Mouse (Mus musculus) spleen, postnatal 36 days (tissue): Measurements from ENCODE around the gene Rasgrf1.

Experiments
- DNase-seq, 2 experiments: peaks; one replicate each; pipeline ENCODE4 v3.0.0; 2022; ENCODE audit warnings: low spot score in 2 of 2, mixed read lengths in 1 of 2

The Rasgrf1 gene

GRCm38 (mm10) chr9:89970271-89970670 lies 60.6 kb downstream of the Rasgrf1 start:
- no peak for DNase-seq

GRCm38 (mm10) chr9:89970886-89971486 lies 61.3 kb downstream of the Rasgrf1 start:
- DNase-seq: no peak

- no peak for DNase-seq
Observed at GRCm38 (mm10) chr9:89972321-89972720, 62.6 kb downstream of the Rasgrf1 start.

DNA sequence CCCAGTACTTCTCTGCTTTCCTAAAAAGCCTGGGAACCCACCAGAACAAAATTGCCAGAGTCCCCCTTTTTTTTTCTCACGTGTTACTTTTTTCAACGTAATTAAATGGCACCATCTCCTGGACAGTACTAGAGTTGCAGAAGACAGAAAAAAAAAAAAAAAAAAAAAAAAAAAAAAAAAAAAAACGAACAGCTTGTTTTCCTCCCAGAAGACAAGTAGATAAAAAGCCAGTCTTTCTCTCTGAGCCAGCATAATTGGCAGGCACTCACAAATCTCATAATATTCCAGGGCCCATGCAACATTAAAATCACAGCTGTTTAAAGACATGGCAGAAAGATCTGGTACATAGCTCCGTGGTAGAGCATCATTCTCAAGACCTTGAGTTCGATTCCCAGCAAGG lies 64.1 kb downstream of the Rasgrf1 start:
- DNase-seq: no peak

DNA sequence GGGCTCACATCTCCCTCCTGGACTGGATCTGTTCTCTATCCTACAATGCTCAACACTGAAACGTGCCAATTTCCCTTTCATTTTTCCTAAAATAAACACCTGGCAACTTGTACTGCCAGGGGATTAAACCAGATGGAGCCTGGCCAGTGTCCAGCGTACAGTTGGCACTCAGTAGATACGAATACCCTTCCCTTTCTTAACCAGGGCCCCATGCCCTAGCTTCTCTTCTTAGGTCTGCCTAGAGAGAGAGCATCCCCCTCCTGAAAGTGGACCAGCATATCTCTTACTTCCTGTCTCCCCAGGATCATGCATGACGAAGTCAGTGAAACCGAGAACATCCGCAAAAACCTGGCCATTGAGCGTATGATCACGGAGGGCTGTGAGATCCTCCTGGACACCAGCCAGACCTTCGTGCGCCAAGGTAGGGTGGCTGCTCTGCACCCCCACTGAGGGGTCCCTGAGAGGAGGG lies 64.8 kb downstream of the Rasgrf1 start:
- no peak for DNase-seq

GRCm38 (mm10) chr9:89976366-89976940 lies 66.7 kb downstream of the Rasgrf1 start:
- DNase-seq: no peak

- DNase-seq: no peak
Observed at GRCm38 (mm10) chr9:89979248-89979647, 69.5 kb downstream of the Rasgrf1 start.

- DNase-seq: no peak
Observed at GRCm38 (mm10) chr9:89982256-89982655, 72.5 kb downstream of the Rasgrf1 start.

DNA sequence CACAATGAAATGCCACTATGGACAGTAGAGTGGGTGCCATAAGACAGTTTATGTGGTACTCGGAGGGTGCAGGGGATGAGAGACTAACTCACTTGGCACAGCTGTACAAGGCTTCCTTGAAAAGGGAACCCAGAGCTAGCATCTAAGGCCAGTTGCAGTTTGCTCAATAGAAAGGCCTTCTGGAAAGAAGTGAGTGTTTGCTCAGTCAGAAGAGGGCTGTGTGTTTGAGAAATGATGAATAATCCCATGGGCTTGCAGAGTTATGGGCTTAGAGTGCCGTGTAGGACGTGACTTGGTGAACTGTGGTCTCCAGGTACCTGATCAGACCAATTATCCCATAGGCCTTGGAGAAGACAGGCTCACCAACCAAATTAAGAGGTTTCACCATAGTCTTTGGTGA lies 78.3 kb downstream of the Rasgrf1 start:
- DNase-seq: no peak

DNA sequence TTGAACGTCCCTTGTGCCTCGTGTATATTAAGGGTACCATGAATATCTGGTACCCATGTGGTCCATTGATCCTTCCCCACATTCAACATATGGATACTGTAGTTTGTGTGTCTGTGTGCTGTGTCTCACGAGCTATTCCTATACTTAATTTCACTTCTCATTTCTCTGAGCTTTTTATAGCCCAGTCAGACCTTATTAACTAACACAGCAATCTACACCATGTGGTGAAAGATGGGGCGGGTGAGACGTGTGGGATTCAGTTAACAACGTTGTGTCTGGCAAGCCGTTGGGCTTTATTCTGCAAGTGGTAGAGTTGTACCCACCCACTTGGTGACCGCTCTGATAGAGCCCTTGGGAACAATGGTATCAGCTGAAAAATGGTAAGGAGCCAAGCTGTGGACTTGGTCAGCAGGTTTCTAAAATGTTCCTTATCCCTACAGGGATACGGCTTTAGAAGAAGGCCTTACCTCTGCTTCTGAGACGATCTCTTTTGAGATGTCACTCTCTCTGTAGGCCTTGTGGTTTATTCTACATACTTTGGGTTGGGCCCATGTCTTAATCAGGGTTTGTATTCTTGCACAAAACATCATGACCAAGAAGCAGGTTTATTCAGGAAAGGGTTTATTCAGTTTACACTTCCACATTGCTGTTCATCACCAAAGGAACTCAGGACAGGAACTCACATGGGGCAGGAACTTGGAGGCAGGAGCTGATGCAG lies 79.3 kb downstream of the Rasgrf1 start:
- DNase-seq: peak; percentile 31 to 54

DNA sequence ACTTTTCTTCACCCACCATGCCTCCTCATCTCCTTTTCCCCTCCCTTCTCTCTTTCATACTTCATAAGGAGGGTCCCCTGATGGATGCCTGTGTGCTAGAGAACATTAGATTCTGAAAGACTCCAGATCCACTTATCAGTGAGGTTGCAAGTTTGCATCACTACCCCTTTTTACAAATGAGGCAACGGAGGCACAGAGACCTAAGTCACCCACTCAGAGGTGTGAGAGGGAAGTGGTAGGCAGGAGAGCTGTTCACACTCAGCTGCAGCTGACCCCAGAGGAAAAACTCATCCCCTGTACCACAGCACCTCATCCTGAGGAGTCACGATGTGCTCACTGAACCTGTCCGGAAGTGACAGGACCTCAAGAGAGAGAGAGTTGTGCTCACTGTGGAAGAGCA lies 96.7 kb downstream of the Rasgrf1 start:
- no peak for DNase-seq

DNA sequence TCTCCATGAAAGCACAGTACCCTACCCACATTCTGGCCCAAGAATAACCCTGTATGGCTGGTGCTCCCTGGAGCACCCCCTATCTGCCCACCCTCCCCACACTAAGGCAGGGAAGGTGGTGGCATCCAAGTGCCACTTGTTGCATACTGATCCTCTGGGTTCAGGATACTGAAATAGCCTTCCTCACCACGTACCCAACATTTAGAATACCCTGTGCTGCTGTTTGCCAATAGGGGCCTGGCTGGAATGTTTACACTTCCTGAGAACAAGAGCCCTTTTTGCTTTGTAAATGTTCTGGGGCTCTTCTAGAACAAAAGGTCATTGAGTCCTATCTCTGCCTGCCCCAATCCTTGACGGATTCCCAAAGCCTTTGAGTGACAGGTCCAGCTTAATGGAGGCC lies 97.4 kb downstream of the Rasgrf1 start:
- DNase-seq: no peak

DNA sequence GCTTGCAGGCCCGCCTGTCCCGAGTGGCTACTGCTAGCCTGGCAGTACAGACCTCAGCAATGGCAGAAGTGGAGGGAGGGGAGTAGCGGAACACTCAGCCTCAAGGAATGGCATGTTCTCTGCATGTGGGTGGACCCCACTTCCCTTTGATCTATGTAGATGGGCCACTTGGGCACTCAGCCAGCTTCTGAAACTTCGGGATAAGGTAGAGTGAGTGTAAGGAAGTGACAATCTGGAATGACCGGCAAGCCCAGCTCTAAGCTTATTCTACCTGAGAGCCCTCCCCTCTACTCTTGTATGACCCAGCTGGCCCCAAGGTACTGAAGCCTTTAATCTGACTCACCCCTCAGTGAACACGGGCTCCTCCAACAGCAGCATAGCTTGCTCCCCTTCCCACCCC lies 98.4 kb downstream of the Rasgrf1 start:
- DNase-seq: no peak

DNA sequence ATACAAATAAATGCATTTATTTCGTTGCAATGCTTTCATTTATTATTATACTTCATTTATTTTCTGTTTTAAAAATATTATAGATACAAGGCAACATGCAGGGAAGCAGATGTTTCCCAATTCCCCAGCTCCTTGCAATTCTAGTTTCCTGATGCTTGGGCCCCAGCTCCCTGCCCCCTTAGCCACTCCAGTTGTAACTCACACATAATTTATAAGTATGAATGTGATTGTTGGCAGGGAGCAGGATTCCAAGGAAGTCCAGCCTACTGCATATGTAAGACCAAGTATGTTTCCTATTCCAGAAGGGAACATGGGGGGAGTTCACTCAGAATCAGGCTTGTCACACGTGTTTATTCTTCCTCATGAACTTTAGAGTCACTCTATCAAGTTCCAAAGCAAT lies 102.1 kb downstream of the Rasgrf1 start:
- no peak for DNase-seq

GRCm38 (mm10) chr9:90014649-90015048 lies 104.9 kb downstream of the Rasgrf1 start:
- peak; percentile 30 to 43 for DNase-seq

GRCm38 (mm10) chr9:90016204-90016603 lies 106.5 kb downstream of the Rasgrf1 start:
- no peak for DNase-seq

DNA sequence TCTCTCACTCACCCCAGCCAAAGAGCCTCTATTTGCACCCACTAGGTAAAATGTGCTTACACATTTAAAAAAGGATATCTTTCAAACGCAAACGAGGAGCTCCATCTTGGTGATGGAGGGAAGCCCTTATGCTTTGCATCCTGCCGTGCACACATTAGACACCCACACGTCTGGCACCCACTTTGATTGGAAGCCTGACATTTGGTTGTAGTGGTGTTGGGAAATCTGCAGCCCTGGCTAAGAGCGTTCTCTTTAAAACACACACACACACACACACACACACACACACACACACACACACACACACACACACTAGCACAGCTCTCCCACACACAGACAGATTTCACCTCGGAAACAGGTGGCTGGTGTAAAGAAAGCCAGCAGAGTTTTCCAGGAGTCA lies 111.2 kb downstream of the Rasgrf1 start:
- DNase-seq: no peak

DNA sequence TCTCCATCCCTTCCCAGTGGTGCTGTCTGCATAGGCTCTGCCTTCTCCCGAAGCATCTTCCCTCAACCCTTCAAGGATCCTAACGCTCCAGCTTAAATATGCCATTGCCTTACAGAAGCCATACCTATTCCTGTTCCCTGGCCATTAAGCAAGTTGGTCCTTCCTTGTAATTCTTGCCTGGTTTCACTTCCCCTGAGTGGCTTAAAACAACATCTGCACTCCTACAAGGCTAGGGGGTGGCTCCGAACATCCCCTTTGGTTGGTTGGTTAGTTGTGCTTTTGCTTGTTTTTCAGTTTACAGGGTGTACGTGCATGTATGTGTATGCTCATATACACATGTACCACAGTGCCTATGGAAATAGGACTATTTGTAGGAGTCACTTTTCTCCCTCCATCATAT lies 111.7 kb downstream of the Rasgrf1 start:
- DNase-seq: peak; percentile 40 to 52

DNA sequence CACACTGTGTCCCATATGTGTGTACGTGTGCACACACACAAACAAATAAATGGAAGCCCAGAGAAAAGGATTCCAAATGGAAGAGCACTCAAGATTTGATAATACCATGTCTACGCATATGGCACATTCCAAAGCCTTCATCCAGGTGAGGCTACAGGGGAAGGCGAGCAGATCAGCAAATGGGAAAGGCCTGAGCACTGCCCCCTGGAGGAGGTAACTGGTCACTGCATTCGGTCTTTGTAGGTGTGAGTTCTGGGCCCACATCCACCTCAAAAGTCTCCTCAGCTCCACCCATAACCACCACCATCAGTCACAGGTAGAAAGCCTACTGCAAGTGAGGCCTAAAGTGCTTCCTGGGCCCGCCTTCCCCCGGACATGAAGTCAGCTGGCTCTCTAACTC lies 118.0 kb downstream of the Rasgrf1 start:
- no peak for DNase-seq

- DNase-seq: peak; percentile 39 to 49
Observed at GRCm38 (mm10) chr9:90033922-90034321, 124.2 kb downstream of the Rasgrf1 start.

GRCm38 (mm10) chr9:90035168-90035567 lies 125.5 kb downstream of the Rasgrf1 start:
- DNase-seq: no peak

DNA sequence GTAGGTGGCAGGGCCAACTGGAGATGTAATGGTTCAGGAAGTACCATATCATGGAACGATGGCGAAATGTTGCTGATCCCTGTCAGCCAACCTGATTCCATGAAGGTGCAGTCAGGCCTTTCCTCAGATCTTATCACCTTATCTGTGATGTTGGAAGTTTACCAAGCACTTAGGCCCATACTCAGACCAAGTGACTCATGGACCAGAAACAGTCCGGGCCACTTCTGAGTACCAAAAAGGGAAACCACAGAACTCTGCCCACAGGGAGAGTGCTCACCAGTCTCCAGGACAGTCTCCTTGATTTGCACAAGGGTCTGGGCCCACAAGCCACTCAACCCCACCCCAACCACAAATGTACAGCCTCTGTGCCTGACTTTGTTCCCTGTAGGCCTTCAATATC lies 126.1 kb downstream of the Rasgrf1 start:
- no peak for DNase-seq

- no peak for DNase-seq
Observed at GRCm38 (mm10) chr9:90036313-90036712, 126.6 kb downstream of the Rasgrf1 start.
